Mouse (Mus musculus): ENCODE measurements around the gene Eif4a2.
A peak's percentile ranks its signal among the peaks of the same experiment; 100 is the strongest.

Gene Eif4a2

DNA sequence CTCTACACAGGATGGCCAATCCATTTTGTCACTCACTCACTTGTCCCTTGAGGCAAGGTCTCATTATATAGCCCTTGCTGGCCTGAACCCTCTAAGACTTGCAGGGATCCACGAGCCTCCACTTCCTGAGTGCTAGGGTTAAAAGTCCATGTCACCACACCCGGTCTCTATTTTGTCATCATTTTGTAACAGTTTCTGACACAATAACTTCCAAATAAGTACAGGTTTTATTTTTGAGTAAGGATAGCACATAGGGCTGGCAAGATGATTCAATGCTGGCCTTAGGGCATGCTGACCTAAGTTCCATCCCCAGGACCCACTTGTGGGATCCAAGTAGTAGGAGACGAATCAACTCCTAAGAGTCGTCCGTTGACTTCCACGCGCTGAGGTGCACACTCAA is 1.1 kb upstream of the Eif4a2 start:
- DNase-seq: no peak

DNA sequence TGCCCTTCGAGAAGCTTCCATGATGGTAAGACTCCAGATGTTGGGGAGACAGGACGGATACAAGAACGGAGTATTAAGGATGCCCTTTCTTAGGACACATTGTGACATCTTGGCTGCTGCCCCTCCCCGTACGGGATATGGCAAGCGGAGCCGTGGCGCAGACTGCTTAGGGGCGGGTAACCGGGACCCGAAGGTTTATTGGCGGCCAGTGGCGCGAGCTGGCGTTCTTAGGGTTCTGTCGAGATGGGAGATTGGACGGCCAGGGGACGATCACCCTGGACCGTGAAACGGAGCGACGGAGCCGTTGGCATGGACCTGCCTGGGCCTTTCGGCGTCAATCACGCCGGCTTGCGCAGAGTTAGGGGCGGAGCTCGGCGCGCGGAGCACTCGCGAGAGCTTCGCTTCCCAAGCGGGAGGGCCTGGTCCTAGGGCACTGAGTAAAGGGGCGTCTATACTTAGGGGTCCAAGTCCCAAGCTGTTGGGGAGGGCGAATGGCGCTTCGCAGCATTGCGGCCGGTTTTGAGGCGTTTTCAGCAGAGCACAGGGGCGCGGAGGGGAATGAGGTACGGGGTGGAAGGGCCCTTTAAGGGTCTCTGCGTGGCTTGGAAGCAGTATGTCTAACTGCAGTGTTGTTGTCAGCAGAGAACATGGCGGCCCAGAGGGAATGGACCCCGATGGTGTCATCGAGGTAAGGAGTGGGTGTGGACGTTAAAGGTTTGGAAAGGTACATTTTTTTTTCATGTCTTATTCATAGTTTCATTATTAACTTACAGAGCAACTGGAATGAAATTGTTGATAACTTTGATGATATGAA is 909 bp downstream of the Eif4a2 start:
- DNase-seq: peak; percentile 89

DNA sequence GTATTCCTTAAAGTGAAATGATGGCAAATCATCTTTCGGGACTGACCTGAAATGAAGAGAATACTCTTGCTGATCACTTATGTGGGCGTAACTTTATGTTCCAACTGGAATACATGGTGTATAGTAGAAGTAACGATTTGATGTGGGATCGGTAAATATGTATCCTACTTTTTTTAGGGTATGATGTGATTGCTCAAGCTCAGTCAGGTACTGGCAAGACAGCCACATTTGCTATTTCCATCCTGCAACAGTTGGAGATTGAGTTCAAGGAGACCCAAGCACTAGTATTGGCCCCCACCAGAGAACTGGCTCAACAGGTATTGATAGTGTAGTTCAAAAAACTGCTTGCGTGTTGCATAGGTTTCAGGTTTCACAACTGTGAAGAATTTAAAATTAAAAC is 1.7 kb downstream of the Eif4a2 start:
- DNase-seq: no peak

DNA sequence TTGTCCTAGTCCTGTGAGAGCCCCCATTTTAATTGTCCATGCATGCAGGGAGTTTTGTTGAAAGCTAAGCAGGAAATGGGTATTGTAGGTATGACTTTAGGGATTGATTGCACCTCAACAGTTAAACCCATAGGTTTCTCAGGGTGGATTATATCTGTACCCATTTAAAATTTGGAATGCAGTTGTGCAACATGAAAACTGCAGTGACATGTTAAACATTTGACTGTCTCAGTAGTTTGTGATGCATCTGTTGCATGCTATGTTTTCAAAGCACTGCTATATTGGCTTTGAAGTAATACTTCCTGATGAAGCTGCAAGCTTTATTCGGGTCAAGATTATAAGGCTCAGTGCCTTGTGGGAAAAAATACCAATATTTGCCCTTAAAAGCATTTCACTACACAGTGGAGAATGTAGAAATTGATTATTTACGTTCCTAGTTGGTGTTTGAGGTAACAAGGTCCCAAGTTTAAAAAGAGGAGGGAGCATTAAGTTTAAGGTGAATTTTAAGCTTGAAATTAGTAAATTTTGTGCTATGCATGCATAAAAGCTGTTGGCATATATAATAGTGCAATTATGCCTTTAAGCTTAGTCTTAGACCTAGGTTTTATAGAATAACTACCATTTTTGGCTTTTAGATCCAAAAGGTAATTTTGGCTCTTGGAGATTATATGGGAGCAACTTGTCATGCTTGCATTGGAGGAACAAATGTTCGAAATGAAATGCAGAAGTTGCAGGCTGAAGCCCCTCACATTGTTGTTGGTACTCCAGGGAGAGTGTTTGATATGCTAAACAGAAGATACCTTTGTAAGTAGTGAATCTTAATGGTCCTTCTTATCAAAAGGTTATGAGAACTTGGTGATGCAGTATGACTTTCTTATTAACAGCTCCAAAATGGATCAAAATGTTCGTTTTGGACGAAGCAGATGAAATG is 2.4 kb downstream of the Eif4a2 start:
- no peak for DNase-seq

DNA sequence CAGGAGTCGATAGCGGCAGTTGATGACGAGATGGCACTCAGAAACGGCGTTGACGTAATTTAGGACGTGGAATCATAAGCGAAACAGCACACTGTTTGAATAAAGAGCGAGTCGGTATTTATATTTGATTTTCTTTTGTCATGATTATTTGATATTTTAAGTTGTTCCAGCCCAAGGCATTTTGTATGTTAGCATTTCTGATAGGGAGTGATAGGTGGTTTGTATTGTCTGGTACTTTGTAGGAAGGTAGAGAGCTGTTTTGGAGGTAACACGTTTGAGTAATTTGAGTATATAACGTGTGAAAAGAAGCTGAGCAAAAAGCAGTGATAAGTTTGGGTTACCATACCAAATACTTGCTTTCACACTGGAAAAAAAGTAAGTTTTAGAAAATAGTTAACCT is 5.1 kb downstream of the Eif4a2 start:
- no peak for DNase-seq

DNA sequence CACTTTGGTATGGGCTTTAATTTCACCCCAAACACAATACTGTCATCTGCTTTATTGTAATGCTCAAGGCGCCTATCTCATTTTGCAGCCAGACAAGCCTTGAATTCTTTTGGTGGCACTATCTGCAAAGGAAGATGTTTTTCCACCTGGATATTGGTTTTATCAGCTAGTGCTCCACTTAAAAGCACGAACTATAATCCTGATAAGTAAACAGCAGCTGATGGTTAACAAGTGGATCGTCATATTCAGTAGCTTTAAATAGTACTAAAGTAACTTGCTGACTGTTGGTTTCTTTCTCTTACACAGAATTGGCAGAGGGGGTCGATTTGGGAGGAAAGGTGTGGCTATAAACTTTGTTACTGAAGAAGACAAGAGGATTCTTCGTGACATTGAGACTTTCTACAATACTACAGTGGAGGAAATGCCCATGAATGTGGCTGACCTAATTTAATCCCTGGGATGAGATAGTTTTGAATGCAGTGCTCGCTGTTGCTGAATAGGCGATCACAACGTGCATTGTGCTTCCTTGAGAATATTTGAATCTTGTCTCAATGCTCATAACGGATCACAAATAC is 5.7 kb downstream of the Eif4a2 start:
- DNase-seq: no peak

DNA sequence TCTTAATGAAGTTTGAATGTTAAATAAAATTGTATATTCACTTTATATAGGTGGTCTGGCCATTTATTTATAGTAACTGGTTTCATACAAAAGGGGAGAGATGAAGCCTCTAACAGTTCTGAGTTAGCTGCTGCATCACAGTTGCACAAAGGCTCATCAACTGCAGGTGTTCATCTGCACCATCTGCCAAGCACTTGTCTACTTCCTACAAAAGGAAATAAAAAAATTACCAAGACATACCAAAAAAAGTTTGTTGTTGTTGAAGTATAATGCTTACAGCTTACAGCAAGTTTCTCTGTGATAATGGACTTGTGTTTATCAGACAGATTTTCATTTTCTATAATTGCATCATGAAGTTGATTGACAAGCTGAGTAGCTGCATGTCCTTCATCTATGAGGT is 6.7 kb downstream of the Eif4a2 start:
- DNase-seq: no peak

DNA sequence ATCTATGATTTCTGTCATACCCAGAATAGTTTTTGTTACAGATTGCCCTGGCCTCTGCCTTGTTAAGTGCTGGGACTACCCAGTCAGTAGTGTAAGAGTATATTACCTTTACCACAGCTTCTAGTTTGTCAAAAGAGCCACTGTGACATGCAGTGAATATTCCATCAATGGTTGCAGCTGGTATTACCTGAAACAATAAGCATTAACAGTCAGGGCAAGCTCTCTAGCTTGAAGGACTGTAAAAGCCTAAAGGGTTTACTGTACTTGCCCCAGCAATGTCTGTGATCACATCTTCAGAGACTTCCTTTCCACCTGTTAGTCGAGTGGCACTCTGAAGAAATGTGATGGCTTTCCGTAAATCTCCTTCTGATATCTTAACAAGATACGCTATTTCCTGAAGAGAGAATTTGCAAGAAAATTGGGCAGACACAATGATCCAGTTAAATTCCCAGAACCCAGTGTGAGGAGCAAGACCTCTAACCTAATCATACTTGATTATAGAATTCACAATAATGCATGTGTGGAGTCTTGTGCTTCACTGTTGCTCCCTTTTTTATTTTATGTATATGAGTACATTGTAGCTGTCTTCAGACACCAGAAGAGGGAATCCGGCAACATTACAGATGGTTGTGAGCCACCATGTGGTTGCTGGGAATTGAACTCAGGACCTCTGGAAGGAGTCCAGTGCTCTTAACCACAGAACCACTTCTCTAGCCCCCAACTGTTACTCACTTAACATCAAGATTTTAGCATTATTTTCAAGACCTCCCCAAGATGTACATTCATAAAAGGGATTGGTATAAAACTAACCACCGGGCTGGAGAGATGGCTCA is 7.3 kb downstream of the Eif4a2 start:
- DNase-seq: no peak

DNA sequence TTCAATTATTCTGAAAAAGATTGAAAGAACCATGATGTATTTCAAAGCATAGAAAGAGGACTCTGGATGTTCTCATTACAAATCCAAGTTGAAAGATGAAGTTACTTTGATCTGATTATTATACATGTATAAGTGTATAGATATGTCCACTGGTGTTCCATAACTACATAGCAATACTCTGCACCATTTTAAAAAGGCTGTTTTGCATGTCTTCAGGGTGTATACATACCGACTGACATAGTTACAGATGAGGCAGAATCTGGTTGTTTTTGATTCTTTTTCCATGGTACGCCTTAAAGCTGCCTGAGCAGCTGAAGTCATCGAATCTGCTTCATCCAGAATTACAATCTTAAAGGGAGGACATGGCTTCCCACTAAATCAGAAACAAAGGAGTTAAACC is 8.2 kb downstream of the Eif4a2 start:
- no peak for DNase-seq

DNA sequence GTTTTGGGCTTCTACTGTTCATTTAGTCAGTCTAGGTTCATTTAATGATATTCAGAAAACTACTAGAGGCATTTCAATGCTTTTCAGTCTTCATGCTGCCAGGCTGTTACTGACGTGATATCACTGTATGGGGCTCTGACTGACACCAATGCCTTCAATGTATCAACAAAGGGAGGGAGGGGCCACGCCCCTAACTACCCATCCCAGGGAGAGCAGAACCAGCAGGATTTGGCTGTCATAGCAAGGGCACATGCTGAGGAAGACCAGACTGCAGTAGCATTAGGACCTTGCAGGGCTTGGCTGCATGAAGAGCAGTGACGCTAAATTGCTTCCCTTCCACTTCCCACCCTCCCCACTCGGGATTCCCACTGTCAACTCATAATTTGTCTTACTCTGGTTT is 9.9 kb downstream of the Eif4a2 start:
- DNase-seq: no peak

DNA sequence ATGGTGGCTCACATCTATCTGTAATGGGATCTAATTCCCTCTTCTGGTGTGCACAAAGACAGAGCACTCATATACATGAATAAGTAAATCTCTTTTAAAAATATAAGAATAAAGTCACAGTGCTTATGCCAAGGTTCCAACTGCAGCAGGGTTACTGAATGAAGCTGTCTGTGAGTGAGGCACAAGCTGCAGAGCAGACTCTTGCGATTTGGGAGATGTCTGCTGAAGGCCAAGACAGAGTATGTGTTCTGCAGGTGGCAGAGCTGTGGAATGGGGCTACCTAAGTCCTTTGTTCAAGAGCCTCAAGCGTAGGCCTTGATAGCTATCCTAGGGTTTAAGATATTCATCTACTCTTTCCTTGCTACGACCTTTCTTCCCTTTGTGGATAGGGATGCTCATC is 15.2 kb downstream of the Eif4a2 start:
- DNase-seq: no peak

DNA sequence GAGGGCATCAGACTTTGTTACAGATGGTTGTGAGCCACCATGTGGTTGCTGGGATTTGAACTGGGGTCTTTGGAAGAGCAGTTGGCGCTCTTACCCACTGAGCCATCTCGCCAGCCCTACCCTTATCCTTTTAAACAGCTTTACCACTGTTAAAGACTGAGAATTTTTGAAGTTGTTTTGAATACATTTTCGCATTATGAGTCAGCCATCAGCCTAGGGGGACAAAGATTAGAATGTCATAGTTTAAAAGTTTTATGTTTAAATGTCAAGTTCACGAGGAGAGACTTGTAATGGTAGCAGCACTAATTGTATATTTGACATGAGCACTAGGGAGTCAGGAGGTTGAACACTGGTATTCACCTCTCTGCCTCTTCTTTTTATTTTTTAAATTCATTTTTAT is 15.9 kb downstream of the Eif4a2 start:
- no peak for DNase-seq

DNA sequence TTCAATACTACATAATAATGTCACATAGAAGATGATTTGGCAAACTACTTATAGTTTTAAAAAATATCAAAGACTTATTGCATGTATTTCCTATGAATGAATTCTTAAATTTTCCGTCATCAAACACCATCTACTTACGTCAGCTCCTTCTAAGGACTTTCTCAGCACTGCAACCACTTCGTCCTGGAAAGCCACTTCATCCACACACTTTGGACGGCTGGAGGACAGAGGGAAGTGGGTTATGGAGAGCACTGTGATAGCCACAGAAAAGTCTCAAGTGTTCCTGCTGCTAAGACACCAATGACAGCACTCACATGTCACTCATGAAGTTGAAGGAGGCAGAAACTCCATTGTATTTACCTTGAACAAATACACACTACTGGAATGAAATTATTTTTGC is 17.2 kb downstream of the Eif4a2 start:
- no peak for DNase-seq

DNA sequence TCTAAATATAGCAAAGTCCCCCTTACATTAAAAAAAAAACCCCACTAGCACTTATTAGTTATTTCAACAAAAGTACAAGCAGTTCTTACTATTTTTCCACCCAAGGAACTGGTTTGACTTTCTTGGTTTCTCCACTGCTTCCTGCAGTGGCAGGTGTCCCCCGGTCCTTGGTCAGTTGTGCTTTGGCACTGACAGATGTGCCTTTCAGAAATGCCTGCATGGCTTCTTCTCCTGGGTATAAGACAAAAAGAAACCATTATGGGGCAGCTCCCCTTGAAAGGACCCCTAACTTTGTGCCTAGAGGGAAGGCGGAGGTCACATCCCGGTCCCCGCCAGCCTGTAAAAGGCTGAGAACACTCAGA is 20.0 kb downstream of the Eif4a2 start:
- no peak for DNase-seq

DNA sequence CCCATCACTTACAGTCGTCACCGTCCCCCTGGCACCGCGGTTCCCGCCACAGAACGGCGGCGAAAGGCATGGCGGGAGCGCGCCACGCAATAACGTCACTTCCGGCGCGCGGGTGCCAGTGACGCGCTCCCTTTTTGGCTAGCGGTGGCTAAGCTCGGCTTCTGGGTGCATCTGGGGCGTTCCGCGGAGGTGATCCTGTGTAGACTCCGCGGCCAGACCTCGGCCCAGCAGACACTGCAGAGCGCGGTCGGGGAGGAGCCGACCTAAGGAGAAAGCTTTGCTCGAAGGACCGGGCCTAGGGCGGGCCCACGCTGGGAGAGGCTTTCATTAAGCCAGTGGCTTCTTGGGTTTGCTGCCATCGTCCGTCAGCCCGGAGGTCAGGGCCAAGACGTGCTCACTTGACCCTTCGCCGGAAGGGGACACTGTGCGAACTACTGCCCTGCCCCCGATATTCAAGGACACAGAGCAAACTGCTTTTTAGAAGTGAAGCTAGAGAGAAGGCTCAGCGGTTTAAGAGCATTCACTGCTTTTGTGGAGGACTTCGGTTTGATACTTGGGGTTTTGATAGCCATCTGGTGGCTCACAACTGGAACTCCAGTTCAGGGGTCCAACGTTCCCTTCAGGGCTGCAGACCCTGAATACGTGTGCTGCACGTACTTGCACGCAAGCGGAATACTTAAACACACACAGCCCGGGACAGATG is 20.6 kb downstream of the Eif4a2 start, which contains the start of gene Rfc4:
Gene Rfc4, minus strand, starts transcription at position 65 of the 703 bp plus-strand sequence.
- DNase-seq: peak; percentile 94

DNA sequence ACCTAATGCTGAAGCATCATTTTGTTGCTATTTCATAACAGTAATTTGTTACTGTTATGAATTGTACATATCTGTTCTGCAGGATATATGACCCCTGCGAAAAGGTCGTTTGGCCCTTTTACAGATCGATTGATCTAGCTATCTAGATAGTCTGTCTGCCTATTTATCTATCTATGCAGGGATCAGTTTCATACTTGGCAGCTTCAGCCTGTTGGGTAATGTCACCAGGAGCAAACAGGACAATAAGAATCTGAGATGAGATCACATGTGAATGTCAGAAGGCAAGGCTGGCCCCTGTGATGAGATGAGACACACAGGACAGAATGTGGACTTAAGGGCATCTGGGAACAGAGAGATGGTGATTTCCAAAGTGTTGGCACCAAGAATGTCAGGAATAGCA is 23.1 kb downstream of the Eif4a2 start:
- no peak for DNase-seq

DNA sequence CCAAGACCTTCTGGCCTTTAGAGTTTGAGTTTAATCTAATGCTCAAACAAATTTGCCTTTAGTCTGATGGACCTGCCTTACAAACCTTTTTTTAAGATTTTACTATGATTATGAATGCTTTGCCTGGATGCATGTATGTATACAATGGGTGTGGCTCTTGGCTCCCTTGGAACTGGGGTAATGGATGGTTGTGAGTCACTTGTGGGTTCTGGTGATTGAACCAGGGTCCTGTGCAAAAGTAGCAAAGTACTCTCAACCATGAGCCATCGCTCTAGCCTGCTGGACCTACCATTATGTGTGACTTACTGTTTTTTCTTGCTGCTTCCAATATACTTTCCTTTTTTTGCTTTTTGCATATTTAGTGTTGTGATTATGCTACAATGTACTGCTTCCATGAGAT is 25.1 kb downstream of the Eif4a2 start:
- no peak for DNase-seq

DNA sequence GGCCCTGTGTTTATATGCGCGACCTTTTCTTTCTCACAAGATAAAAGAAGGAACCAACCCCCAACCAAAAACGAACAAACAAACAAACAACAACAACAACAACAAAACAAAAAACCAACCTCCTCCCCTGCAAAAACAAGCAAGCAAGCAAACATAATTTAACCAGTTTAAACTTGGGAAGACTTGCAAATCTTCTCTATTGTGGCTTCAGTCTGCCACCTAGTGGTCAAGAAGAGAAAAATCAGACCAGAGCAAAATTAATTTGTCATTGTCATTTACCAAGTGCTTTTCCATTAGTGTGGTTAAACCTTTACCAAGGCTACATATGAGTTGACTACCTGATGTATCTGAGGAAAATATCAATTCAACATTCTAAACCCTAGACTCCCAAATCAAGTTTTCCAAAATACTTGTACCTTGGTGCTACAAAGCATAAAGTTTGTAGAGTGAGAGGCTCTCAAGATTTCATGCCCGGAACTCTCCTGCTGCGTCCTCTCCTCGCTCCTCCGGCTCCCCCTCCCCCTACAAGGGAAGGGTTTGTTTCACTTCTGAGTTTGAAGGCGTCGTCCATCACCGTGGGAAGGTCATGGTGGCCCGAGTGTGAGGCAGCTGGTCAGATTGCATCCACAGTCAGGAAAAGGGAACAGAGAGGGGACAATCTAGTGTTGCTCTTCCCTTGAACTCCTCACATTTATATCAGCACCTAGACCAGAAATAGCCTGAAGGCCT is 28.3 kb downstream of the Eif4a2 start:
- peak; percentile 18 for DNase-seq

DNA sequence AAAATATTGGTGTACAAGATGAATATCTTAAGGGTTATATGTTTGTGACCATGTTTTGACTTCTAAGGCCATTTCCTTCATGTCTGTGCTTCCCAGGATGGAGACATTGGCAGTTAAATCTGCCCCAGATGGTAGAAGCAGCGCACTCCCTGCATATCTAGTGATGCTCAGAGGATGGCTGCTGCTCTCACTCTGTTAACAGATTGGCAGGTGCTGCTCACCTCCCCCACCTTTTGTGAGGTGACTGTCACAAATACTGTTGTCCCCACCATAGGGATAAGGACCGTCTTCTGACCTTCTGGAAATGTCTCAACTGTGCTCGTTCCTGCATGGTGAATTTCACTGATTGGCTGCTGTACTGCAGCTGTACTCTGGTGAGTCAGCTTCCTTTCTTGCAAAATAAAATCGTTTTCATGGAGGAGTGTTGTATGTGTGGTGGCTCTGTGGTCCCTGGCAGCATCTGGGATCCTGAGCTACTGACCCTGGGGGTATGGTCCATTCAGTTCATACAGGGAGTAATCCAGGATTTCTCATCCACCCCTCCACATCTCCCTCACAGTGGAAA is 29.2 kb downstream of the Eif4a2 start:
- no peak for DNase-seq

DNA sequence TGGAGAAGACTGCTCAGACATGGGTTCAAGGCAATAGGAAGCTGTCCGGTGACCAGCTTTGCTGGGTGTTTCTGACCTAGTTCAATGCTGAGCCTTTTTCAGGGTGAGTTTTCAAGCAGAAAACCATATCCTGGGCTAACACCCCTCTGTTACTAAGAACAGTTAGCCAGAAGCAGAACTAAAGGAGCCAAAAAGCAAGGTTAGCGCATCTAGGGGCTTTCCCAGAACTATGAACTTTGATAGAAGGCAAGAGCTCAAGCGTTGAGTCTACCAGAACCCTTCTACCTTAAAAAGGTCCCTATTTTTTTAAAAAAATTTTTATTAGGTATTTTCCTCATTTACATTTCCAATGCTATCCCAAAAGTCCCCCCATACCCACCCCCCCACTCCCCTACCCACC is 33.7 kb downstream of the Eif4a2 start:
- no peak for DNase-seq

DNA sequence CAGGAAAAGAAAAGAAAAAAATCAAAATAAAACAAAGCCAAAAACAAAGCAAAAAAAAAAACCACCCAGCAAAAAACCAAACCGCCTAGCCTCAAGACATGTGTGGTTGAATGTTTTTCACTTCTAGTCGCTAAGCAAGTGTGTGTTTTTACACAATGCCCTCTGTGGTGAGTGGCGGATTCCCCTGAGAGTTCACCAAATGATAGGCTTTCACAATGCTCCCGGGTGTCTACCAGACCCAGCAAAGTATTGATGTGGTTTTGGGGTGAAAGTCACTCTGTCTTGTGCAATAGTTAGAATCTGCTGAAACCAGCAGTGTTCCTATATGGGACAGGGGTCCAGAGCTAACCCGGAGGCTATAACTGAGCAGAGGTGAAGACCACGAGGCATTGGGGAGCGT is 37.1 kb downstream of the Eif4a2 start:
- no peak for DNase-seq
